Mouse (Mus musculus) cortical plate, adult 2 months (tissue): ENCODE results near the gene Psmb7.

Experiments
- CTCF ChIP-seq: fragments of 200-500 bp; IDR thresholded peaks from 2 replicates; pipeline ENCODE4 v1.5.1; 2011; ENCODE audit warnings: mild to moderate bottlenecking, control low read depth, low read length; ENCODE audit not compliant: insufficient read depth; ENCODE audit errors: extremely low read depth
- POLR2A ChIP-seq: fragments of 200-500 bp; IDR thresholded peaks from 2 replicates; pipeline ENCODE4 v1.6.1; 2011; ENCODE audit warnings: mild to moderate bottlenecking, low read length, control low read depth; ENCODE audit not compliant: insufficient read depth; ENCODE audit errors: extremely low read depth

GRCm38 (mm10) chr2:38658338-38658836 is 14.5 kb upstream of the Psmb7 start:
- TF ChIP-seq POLR2A (no peak), CTCF (peak; percentile 65)
